Comparison of ENCODE assay signal across 8 mouse cellular contexts in the genomic region with DNA sequence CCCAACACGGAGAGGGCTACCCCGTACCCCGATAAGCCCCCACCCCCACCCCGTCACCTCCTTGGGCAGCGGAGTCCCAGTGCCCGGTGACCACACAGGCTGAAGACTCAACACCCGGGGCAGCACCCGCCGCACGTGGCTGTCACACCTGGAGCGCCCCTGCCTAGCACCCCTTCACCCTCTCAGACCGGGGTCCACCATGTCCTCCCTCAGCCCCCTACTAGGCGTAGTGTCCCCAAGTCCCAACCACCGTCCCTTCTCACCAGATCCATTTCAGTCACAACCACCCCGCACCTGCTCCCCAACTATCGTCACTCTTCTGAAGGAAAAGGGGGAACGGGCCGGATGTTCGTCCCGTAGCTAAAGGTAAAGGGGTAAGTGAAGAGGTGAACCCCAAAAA. TPM values are rescaled to one million over a fixed set of nuclear protein-coding genes. Genes with fewer than 3 reads are reported as not detected.
DNase-seq lines count a peak whose midpoint lies in the region; ATAC-seq and TF ChIP-seq lines count a peak whose summit lies in the region.

No protein-coding gene starts in this region.

- TF ChIP-seq EP300 in ES-Bruce4 (IDR thresholded peaks at IDR 0.05; ENCODE audit: insufficient read depth, low read depth, low read length) = no peak

- TF ChIP-seq POLR2A in ES-Bruce4 (IDR thresholded peaks at IDR 0.05; ENCODE audit: insufficient read depth, low read length) = no peak

- no peaks in the 10 kb centered on the region for H3K4me1 ChIP-seq in heart, embryonic 13.5 days
- no peaks in the 10 kb centered on the region for H3K4me1 ChIP-seq in ES-Bruce4 (ENCODE audit: control insufficient read depth, insufficient read depth, low read length)
- H3K4me1 ChIP-seq in embryonic facial prominence, embryonic 14.5 days (ENCODE audit: control insufficient read depth, insufficient read depth, low read length) = no peaks in the 10 kb centered on the region
- H3K4me1 ChIP-seq in intestine, embryonic 15.5 days (replicated peaks) = no peaks in the 10 kb centered on the region
- peaks cover 5% of the 10 kb centered on the region; the same call in 1 of the 2 replicates for H3K4me1 ChIP-seq in megakaryocyte, embryonic 14.5 days

- no peaks in the 10 kb centered on the region for H3K9me3 ChIP-seq in heart, embryonic 13.5 days
- H3K9me3 ChIP-seq in ES-Bruce4 (replicated peaks; ENCODE audit: control insufficient read depth, insufficient read depth, low read length, poor library complexity, severe bottlenecking) = no peaks in the 10 kb centered on the region
- no peaks in the 10 kb centered on the region for H3K9me3 ChIP-seq in embryonic facial prominence, embryonic 14.5 days (ENCODE audit: control insufficient read depth, low read length)
- no peaks in the 10 kb centered on the region for H3K9me3 ChIP-seq in intestine, embryonic 15.5 days
- no peaks in the 10 kb centered on the region for H3K9me3 ChIP-seq in megakaryocyte, embryonic 14.5 days

- TF ChIP-seq CTCF in ES-Bruce4 (IDR thresholded peaks at IDR 0.05; ENCODE audit: low read depth, low read length) = no peak

- H3K4me3 ChIP-seq in heart, embryonic 13.5 days = peak overlapping the region; percentile 66
- peak overlapping the region; percentile 97 for H3K4me3 ChIP-seq in ES-Bruce4 (ENCODE audit: low read depth, low read length)
- peak overlapping the region; percentile 55 for H3K4me3 ChIP-seq in embryonic facial prominence, embryonic 14.5 days (ENCODE audit: low read depth, low read length)
- H3K4me3 ChIP-seq in intestine, embryonic 15.5 days (replicated peaks) = peak overlapping the region; percentile 54
- peak overlapping the region; percentile 97 for H3K4me3 ChIP-seq in megakaryocyte, embryonic 14.5 days (replicated peaks)

- no peak overlapping the region for H3K27ac ChIP-seq in heart, embryonic 13.5 days (replicated peaks)
- H3K27ac ChIP-seq in ES-Bruce4 (ENCODE audit: insufficient read depth, low read length) = no peak overlapping the region
- H3K27ac ChIP-seq in embryonic facial prominence, embryonic 14.5 days (replicated peaks; ENCODE audit: low read depth, low read length) = no peak overlapping the region
- H3K27ac ChIP-seq in intestine, embryonic 15.5 days = no peak overlapping the region

- peaks cover 4% of the 10 kb centered on the region for H3K27me3 ChIP-seq in heart, embryonic 13.5 days (replicated peaks)
- H3K27me3 ChIP-seq in ES-Bruce4 (ENCODE audit: control insufficient read depth, insufficient read depth, low read length, poor library complexity, severe bottlenecking) = no peaks in the 10 kb centered on the region
- no peaks in the 10 kb centered on the region for H3K27me3 ChIP-seq in embryonic facial prominence, embryonic 14.5 days (replicated peaks; ENCODE audit: control insufficient read depth, insufficient read depth, low read length)
- H3K27me3 ChIP-seq in intestine, embryonic 15.5 days (replicated peaks) = no peaks in the 10 kb centered on the region
- peaks cover 4% of the 10 kb centered on the region for H3K27me3 ChIP-seq in megakaryocyte, embryonic 14.5 days (replicated peaks)

- 20% methylated on average over 14 of the region's 20 CpGs for WGBS in heart, embryonic 13.5 days
- WGBS in embryonic facial prominence, embryonic 14.5 days = 14% methylated on average over 9 of the region's 20 CpGs
- WGBS in intestine, embryonic 15.5 days = 28% methylated on average over 20 of the region's 20 CpGs

- H3K9ac ChIP-seq in heart, embryonic 13.5 days = peak overlapping the region; percentile 82
- H3K9ac ChIP-seq in ES-Bruce4 (ENCODE audit: low read depth, poor library complexity, severe bottlenecking) = peak overlapping the region; percentile 76
- H3K9ac ChIP-seq in embryonic facial prominence, embryonic 14.5 days (ENCODE audit: low read depth, low read length) = peak overlapping the region; percentile 55
- peak overlapping the region; percentile 55 for H3K9ac ChIP-seq in intestine, embryonic 15.5 days

- no peaks in the 10 kb centered on the region for H3K36me3 ChIP-seq in heart, embryonic 13.5 days
- H3K36me3 ChIP-seq in ES-Bruce4 (ENCODE audit: control insufficient read depth, insufficient read depth, low read length, poor library complexity, severe bottlenecking) = peaks cover 5% of the 10 kb centered on the region
- H3K36me3 ChIP-seq in embryonic facial prominence, embryonic 14.5 days (ENCODE audit: control insufficient read depth, insufficient read depth, low read length) = no peaks in the 10 kb centered on the region
- H3K36me3 ChIP-seq in intestine, embryonic 15.5 days = no peaks in the 10 kb centered on the region
- peaks cover 5% of the 10 kb centered on the region for H3K36me3 ChIP-seq in megakaryocyte, embryonic 14.5 days (replicated peaks; ENCODE audit: low read length)

- peak; percentile 11; the same call in 1 of the 2 replicates for ATAC-seq in heart, embryonic 13.5 days (ENCODE audit: extremely low read depth, insufficient number of reproducible peaks, low FRiP score, low TSS enrichment)
- 0 out of 2 replicates have a peak, but pooled peaks have one; percentile 9 for ATAC-seq in embryonic facial prominence, embryonic 14.5 days (ENCODE audit: low read depth)
- peak; percentile 39 for ATAC-seq in intestine, embryonic 15.5 days

- no peak for DNase-seq in heart, adult 8-10 months (ENCODE audit: low spot score)
- no peak for DNase-seq in embryonic facial prominence, embryonic 14.5 days (ENCODE audit: low spot score)
- DNase-seq in ovary, postnatal 10 days (ENCODE audit: low spot score) = no peak
- DNase-seq in left cerebral cortex, adult 11 months (ENCODE audit: low spot score) = no peak

- peak overlapping the region; percentile 87 for H3K4me2 ChIP-seq in heart, embryonic 13.5 days
- H3K4me2 ChIP-seq in embryonic facial prominence, embryonic 14.5 days (ENCODE audit: low read depth, low read length) = peak overlapping the region; percentile 84
- peak overlapping the region; percentile 78 for H3K4me2 ChIP-seq in intestine, embryonic 15.5 days (replicated peaks)

RNA-seq across cellular contexts. Expression of gene Txlng, which starts 0.5 kb away (rescaled TPM):
- 9.3 and 10.9 TPM in 2 replicates for polyA plus RNA-seq in heart, embryonic 13.5 days (2015; fragmentation: Nextera tagmentation; extraction: Ambion mirVana)
- total RNA-seq in heart, adult 8-10 months (2022) = 1 to 10 TPM; 6.7 to 8.6 (median 8.3) TPM
- polyA plus RNA-seq in ES-Bruce4 (2011; ENCODE audit: insufficient read depth, insufficient read length, low read depth, missing spikeins) = 66.3 and 67.1 TPM in 2 replicates
- 11.9 and 13.0 TPM in 2 replicates for polyA plus RNA-seq in embryonic facial prominence, embryonic 14.5 days (2014; fragmentation: Nextera tagmentation; extraction: Ambion mirVana)
- 13.3 and 13.5 TPM in 2 replicates for polyA plus RNA-seq in intestine, embryonic 15.5 days (2015; fragmentation: Nextera tagmentation; extraction: Ambion mirVana)
- polyA plus RNA-seq in megakaryocyte, embryonic 14.5 days (2012; ENCODE audit: insufficient read depth, low replicate concordance) = 0.56 and 1.6 TPM in 2 replicates

RNA-seq across cellular contexts. Expression of gene Syap1, which starts 59.5 kb away (rescaled TPM):
- 22.9 TPM in 2 replicates for polyA plus RNA-seq in heart, embryonic 13.5 days (2015; fragmentation: Nextera tagmentation; extraction: Ambion mirVana)
- total RNA-seq in heart, adult 8-10 months (2022) = 10 to 100 TPM; 28.5 to 30.8 (median 29.4) TPM
- 25.2 and 26.2 TPM in 2 replicates for polyA plus RNA-seq in ES-Bruce4 (2011; ENCODE audit: insufficient read depth, insufficient read length, low read depth, missing spikeins)
- polyA plus RNA-seq in embryonic facial prominence, embryonic 14.5 days (2014; fragmentation: Nextera tagmentation; extraction: Ambion mirVana) = 50.3 and 51.4 TPM in 2 replicates
- 31.8 and 37.5 TPM in 2 replicates for polyA plus RNA-seq in intestine, embryonic 15.5 days (2015; fragmentation: Nextera tagmentation; extraction: Ambion mirVana)
- polyA plus RNA-seq in megakaryocyte, embryonic 14.5 days (2012; ENCODE audit: insufficient read depth, low replicate concordance) = 9.4 TPM in 1 of 2 replicates, not detected in the other
